Mouse (Mus musculus): ENCODE data around the gene Smg1. TPM values are rescaled to one million over a fixed set of nuclear protein-coding genes. Genes with fewer than 3 reads are reported as not detected.

Smg1 gene
- total and polyA plus RNA-seq, 3 experiments, result 16.1 to 35.0 (median 29.2) TPM

DNA sequence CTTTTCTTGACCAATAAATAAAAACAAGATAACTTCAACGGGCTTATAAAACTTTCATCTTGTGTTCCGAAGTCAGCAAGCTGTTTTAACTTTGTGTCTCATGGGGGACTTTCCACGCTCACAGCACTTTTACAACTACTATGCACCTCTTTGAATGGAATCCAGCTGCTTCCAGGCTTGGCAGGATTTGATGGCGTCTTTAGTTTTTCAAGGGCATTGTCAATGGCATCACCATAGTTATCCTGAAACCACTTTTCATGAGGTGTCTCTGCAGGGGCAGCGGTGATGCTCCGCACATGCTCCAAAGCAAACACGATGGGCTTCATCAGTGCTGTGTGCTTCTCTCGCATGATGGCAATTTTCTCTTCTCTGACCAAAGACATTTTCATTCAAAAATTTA is 80.5 kb downstream of the Smg1 start:
- no peak overlapping the region for H3K4me3 ChIP-seq (replicated peaks in 1 of 3; ENCODE audit: low read depth in 2 of 3, low read length in 2 of 3, poor library complexity in 1 of 3)
- dilution Hi-C loops (cut with MboI; ENCODE audit: extremely low pct_ligation_motif_present, extremely low pct_unique_long_range_greater_than_20kb, low sequenced_read_pairs) (no loop called here), in situ Hi-C loops (cut with MboI; ENCODE audit: low pct_ligation_motif_present, low pct_unique_long_range_greater_than_20kb, low sequenced_read_pairs) (no loop called here)
- H3K27ac ChIP-seq (ENCODE audit: insufficient read depth, low read depth), result no peak overlapping the region
- no peaks in the 10 kb centered on the region for H3K4me1 ChIP-seq (ENCODE audit: control insufficient read depth in 1 of 2, insufficient read depth in 2 of 2)
- DNase-seq (ENCODE audit: extremely low read depth), result no peak
- no peak overlapping the region for H3K9ac ChIP-seq (ENCODE audit: insufficient read depth, low read depth)
- H3K9me3 ChIP-seq (replicated peaks; ENCODE audit: low read length), result no peaks in the 10 kb centered on the region
- TF ChIP-seq ZMIZ1 (IDR thresholded peaks at IDR 0.05; ENCODE audit: low read depth, low read length) (no peak), CTCF (conservative IDR thresholded peaks at IDR 0.05 in 1 of 2, IDR thresholded peaks at IDR 0.05 in 1 of 2; ENCODE audit: low read depth in 2 of 2, low read length in 2 of 2) (no peak), IRF4 (IDR thresholded peaks at IDR 0.05; ENCODE audit: low read depth, low read length) (no peak), CHD2 (IDR thresholded peaks at IDR 0.05; ENCODE audit: low read length) (no peak), PAX5 (IDR thresholded peaks at IDR 0.05; ENCODE audit: low read length) (no peak), MEF2A (IDR thresholded peaks at IDR 0.05; ENCODE audit: borderline replicate concordance, low read depth, low read length) (no peak), E2F4 (IDR thresholded peaks at IDR 0.05; ENCODE audit: insufficient replicate concordance, low read depth, low read length) (no peak), ZNF384 (IDR thresholded peaks at IDR 0.05; ENCODE audit: low read depth, low read length) (no peak), UBTF (IDR thresholded peaks at IDR 0.05; ENCODE audit: low read depth, low read length) (no peak), TCF12 (IDR thresholded peaks at IDR 0.05; ENCODE audit: low read depth, low read length) (no peak), GABPA (IDR thresholded peaks at IDR 0.05; ENCODE audit: insufficient replicate concordance, low read depth, low read length) (no peak), POLR2A (IDR thresholded peaks at IDR 0.05; ENCODE audit: low read depth, low read length) (no peak), POLR2AphosphoS2 (IDR thresholded peaks at IDR 0.05; ENCODE audit: low read depth, low read length) (no peak), RCOR1 (conservative IDR thresholded peaks at IDR 0.05; ENCODE audit: low read depth, low read length) (no peak), SIN3A (IDR thresholded peaks at IDR 0.05; ENCODE audit: low read length) (no peak), JUND (conservative IDR thresholded peaks at IDR 0.05; ENCODE audit: low read depth, low read length) (no peak), USF2 (conservative IDR thresholded peaks at IDR 0.05; ENCODE audit: low read depth, low read length) (no peak), ETS1 (conservative IDR thresholded peaks at IDR 0.05; ENCODE audit: low read depth, low read length) (no peak)
- H3K27me3 ChIP-seq (replicated peaks), result no peaks in the 10 kb centered on the region
- H3K36me3 ChIP-seq (replicated peaks in 1 of 2; ENCODE audit: control insufficient read depth in 1 of 2, insufficient read depth in 1 of 2, low read length in 1 of 2), result peaks cover 37 to 81% of the 10 kb centered on the region in 2 experiments
- no peaks in the 10 kb centered on the region for H3K79me2 ChIP-seq (replicated peaks; ENCODE audit: control insufficient read depth, extremely low read depth, insufficient read depth, poor library complexity, severe bottlenecking)
- no peak overlapping the region for H3K4me2 ChIP-seq (ENCODE audit: insufficient read depth, low read depth, poor library complexity, severe bottlenecking)

DNA sequence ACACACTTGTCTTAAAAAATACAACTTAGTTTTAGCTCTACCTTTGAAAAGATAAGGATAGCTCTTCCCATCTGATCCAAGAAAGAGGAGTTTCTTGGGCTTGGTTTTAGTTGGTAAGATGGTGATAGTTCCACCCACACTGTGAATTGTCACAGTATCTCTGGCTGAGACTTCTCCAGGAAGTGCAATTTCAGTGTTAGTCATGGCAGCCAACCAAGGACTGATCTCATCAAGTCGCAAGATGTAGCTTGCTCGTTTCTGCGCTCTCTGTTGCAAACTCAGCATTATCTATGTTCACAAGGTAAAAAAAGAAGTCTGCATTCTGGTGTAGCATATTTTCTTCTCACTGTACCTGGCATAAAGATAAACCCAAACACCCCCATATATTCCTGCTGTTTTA is 83.3 kb downstream of the Smg1 start:
- no peaks in the 10 kb centered on the region for H3K27me3 ChIP-seq (replicated peaks)
- no peak overlapping the region for H3K4me2 ChIP-seq (ENCODE audit: insufficient read depth, low read depth, poor library complexity, severe bottlenecking)
- in situ Hi-C loops (cut with MboI; ENCODE audit: low pct_ligation_motif_present, low pct_unique_long_range_greater_than_20kb, low sequenced_read_pairs) (no loop called here), dilution Hi-C loops (cut with MboI; ENCODE audit: extremely low pct_ligation_motif_present, extremely low pct_unique_long_range_greater_than_20kb, low sequenced_read_pairs) (no loop called here)
- DNase-seq (ENCODE audit: extremely low read depth), result no peak
- H3K9me3 ChIP-seq (replicated peaks; ENCODE audit: low read length), result no peaks in the 10 kb centered on the region
- no peak overlapping the region for H3K4me3 ChIP-seq (replicated peaks in 1 of 3; ENCODE audit: low read depth in 2 of 3, low read length in 2 of 3, poor library complexity in 1 of 3)
- H3K4me1 ChIP-seq (ENCODE audit: control insufficient read depth in 1 of 2, insufficient read depth in 2 of 2), result no peaks in the 10 kb centered on the region
- H3K9ac ChIP-seq (ENCODE audit: insufficient read depth, low read depth), result no peak overlapping the region
- no peak overlapping the region for H3K27ac ChIP-seq (ENCODE audit: insufficient read depth, low read depth)
- peaks cover 39 to 80% of the 10 kb centered on the region in 2 experiments for H3K36me3 ChIP-seq (replicated peaks in 1 of 2; ENCODE audit: control insufficient read depth in 1 of 2, insufficient read depth in 1 of 2, low read length in 1 of 2)
- TF ChIP-seq RCOR1 (conservative IDR thresholded peaks at IDR 0.05; ENCODE audit: low read depth, low read length) (no peak), ZMIZ1 (IDR thresholded peaks at IDR 0.05; ENCODE audit: low read depth, low read length) (no peak), JUND (conservative IDR thresholded peaks at IDR 0.05; ENCODE audit: low read depth, low read length) (no peak), KAT2A (IDR thresholded peaks at IDR 0.05; ENCODE audit: insufficient replicate concordance, low read length) (no peak), CHD1 (IDR thresholded peaks at IDR 0.05; ENCODE audit: low read depth, low read length) (no peak), IRF4 (IDR thresholded peaks at IDR 0.05; ENCODE audit: low read depth, low read length) (no peak), MAX (IDR thresholded peaks at IDR 0.05; ENCODE audit: low read length) (no peak), MEF2A (IDR thresholded peaks at IDR 0.05; ENCODE audit: borderline replicate concordance, low read depth, low read length) (no peak), MYC (IDR thresholded peaks at IDR 0.05; ENCODE audit: low read depth, low read length) (no peak), ZNF384 (IDR thresholded peaks at IDR 0.05; ENCODE audit: low read depth, low read length) (no peak), USF2 (conservative IDR thresholded peaks at IDR 0.05; ENCODE audit: low read depth, low read length) (no peak), NELFE (IDR thresholded peaks at IDR 0.05; ENCODE audit: low read depth, low read length) (no peak), E2F4 (IDR thresholded peaks at IDR 0.05; ENCODE audit: insufficient replicate concordance, low read depth, low read length) (no peak)
- no peaks in the 10 kb centered on the region for H3K79me2 ChIP-seq (replicated peaks; ENCODE audit: control insufficient read depth, extremely low read depth, insufficient read depth, poor library complexity, severe bottlenecking)
